Mouse (Mus musculus): ENCODE data around the gene Gpr61. TPM values are rescaled to one million over a fixed set of nuclear protein-coding genes. Genes with fewer than 3 reads are reported as not detected.

Gene Gpr61
- polyA plus RNA-seq, 1 experiment from 2014 or later = not detected

GRCm38 (mm10) chr3:108126327-108126726 lies 28.4 kb downstream of the Gpr61 start:
- no peaks in the 10 kb centered on the region for H3K27me3 ChIP-seq (replicated peaks)
- no peaks in the 10 kb centered on the region for H3K9me3 ChIP-seq
- peaks cover 31% of the 10 kb centered on the region for H3K4me1 ChIP-seq
- ATAC-seq (ENCODE audit: extremely low read depth, insufficient number of reproducible peaks, low FRiP score, low TSS enrichment) = no peak
- H3K9ac ChIP-seq = no peak overlapping the region
- WGBS = 91% methylated on average over 3 of the region's 3 CpGs
- H3K4me2 ChIP-seq = no peak overlapping the region
- H3K4me3 ChIP-seq = no peak overlapping the region
- H3K27ac ChIP-seq (replicated peaks) = no peak overlapping the region
- H3K36me3 ChIP-seq = peaks cover 19% of the 10 kb centered on the region

- H3K4me2 ChIP-seq = no peak overlapping the region
- no peak for ATAC-seq (ENCODE audit: extremely low read depth, insufficient number of reproducible peaks, low FRiP score, low TSS enrichment)
- H3K27me3 ChIP-seq (replicated peaks) = no peaks in the 10 kb centered on the region
- H3K9ac ChIP-seq = no peak overlapping the region
- WGBS = 42% methylated on average over 1 of the region's 1 CpGs
- no peaks in the 10 kb centered on the region for H3K9me3 ChIP-seq
- H3K4me3 ChIP-seq = no peak overlapping the region
- H3K4me1 ChIP-seq = peaks cover 11% of the 10 kb centered on the region
- peaks cover 37% of the 10 kb centered on the region for H3K36me3 ChIP-seq
- no peak overlapping the region for H3K27ac ChIP-seq (replicated peaks)
Observed at GRCm38 (mm10) chr3:108124131-108124530, 30.6 kb downstream of the Gpr61 start.

- Histone ChIP-seq H3K36me3 (peaks cover 46% of the 10 kb centered on the region), H3K4me3 (no peak overlapping the region), H3K4me2 (no peak overlapping the region), H3K9me3 (no peaks in the 10 kb centered on the region), H3K27ac (replicated peaks) (no peak overlapping the region), H3K9ac (no peak overlapping the region), H3K27me3 (replicated peaks) (no peaks in the 10 kb centered on the region), H3K4me1 (peaks cover 3% of the 10 kb centered on the region; the same call in 1 of the 2 replicates)
- 89% methylated on average over 5 of the region's 5 CpGs for WGBS
- ATAC-seq (ENCODE audit: extremely low read depth, insufficient number of reproducible peaks, low FRiP score, low TSS enrichment) = no peak
Observed at GRCm38 (mm10) chr3:108123242-108123641, 31.4 kb downstream of the Gpr61 start.

GRCm38 (mm10) chr3:108121101-108121500 lies 33.6 kb downstream of the Gpr61 start:
- peaks cover 3% of the 10 kb centered on the region; the same call in 1 of the 2 replicates for H3K4me1 ChIP-seq
- H3K36me3 ChIP-seq = peaks cover 66% of the 10 kb centered on the region
- no peaks in the 10 kb centered on the region for H3K9me3 ChIP-seq
- no peaks in the 10 kb centered on the region for H3K27me3 ChIP-seq (replicated peaks)
- no peak overlapping the region for H3K4me2 ChIP-seq
- no peak for ATAC-seq (ENCODE audit: extremely low read depth, insufficient number of reproducible peaks, low FRiP score, low TSS enrichment)
- H3K4me3 ChIP-seq = no peak overlapping the region
- WGBS = 61% methylated on average over 3 of the region's 3 CpGs
- no peak overlapping the region; the same call in 1 of the 2 replicates for H3K9ac ChIP-seq
- H3K27ac ChIP-seq (replicated peaks) = no peak overlapping the region

GRCm38 (mm10) chr3:108117465-108117864 lies 37.2 kb downstream of the Gpr61 start:
- Histone ChIP-seq H3K36me3 (peaks cover 88% of the 10 kb centered on the region), H3K27me3 (replicated peaks) (no peaks in the 10 kb centered on the region), H3K9ac (no peak overlapping the region), H3K4me3 (no peak overlapping the region), H3K27ac (replicated peaks) (no peak overlapping the region), H3K4me2 (no peak overlapping the region), H3K4me1 (no peaks in the 10 kb centered on the region), H3K9me3 (no peaks in the 10 kb centered on the region)
- 91% methylated on average over 6 of the region's 6 CpGs for WGBS
- no peak for ATAC-seq (ENCODE audit: extremely low read depth, insufficient number of reproducible peaks, low FRiP score, low TSS enrichment)

GRCm38 (mm10) chr3:108113591-108114289 lies 40.9 kb downstream of the Gpr61 start:
- Histone ChIP-seq H3K27me3 (replicated peaks) (no peaks in the 10 kb centered on the region), H3K9ac (no peak overlapping the region), H3K4me2 (no peak overlapping the region), H3K9me3 (no peaks in the 10 kb centered on the region), H3K27ac (replicated peaks) (no peak overlapping the region), H3K4me3 (no peak overlapping the region), H3K4me1 (no peaks in the 10 kb centered on the region), H3K36me3 (peaks cover 92% of the 10 kb centered on the region)
- no peak for ATAC-seq (ENCODE audit: extremely low read depth, insufficient number of reproducible peaks, low FRiP score, low TSS enrichment)
- 82% methylated on average over 7 of the region's 7 CpGs for WGBS

GRCm38 (mm10) chr3:108112666-108113065 lies 42.0 kb downstream of the Gpr61 start:
- Histone ChIP-seq H3K9me3 (no peaks in the 10 kb centered on the region), H3K4me3 (no peak overlapping the region), H3K4me1 (no peaks in the 10 kb centered on the region), H3K27ac (replicated peaks) (no peak overlapping the region), H3K27me3 (replicated peaks) (no peaks in the 10 kb centered on the region), H3K36me3 (peaks cover 92% of the 10 kb centered on the region), H3K9ac (no peak overlapping the region), H3K4me2 (no peak overlapping the region)
- no peak for ATAC-seq (ENCODE audit: extremely low read depth, insufficient number of reproducible peaks, low FRiP score, low TSS enrichment)
- WGBS = 68% methylated on average over 4 of the region's 4 CpGs

GRCm38 (mm10) chr3:108112246-108112645 lies 42.4 kb downstream of the Gpr61 start:
- Histone ChIP-seq H3K9ac (no peak overlapping the region), H3K36me3 (peaks cover 91% of the 10 kb centered on the region), H3K27me3 (replicated peaks) (no peaks in the 10 kb centered on the region), H3K4me3 (no peak overlapping the region), H3K4me2 (no peak overlapping the region), H3K4me1 (no peaks in the 10 kb centered on the region), H3K9me3 (no peaks in the 10 kb centered on the region), H3K27ac (replicated peaks) (no peak overlapping the region)
- 72% methylated on average over 7 of the region's 7 CpGs for WGBS
- no peak for ATAC-seq (ENCODE audit: extremely low read depth, insufficient number of reproducible peaks, low FRiP score, low TSS enrichment)

- Histone ChIP-seq H3K4me2 (no peak overlapping the region), H3K27ac (replicated peaks) (no peak overlapping the region), H3K4me3 (no peak overlapping the region), H3K9me3 (no peaks in the 10 kb centered on the region), H3K36me3 (peaks cover 91% of the 10 kb centered on the region), H3K9ac (no peak overlapping the region), H3K4me1 (peaks cover 7% of the 10 kb centered on the region), H3K27me3 (replicated peaks) (no peaks in the 10 kb centered on the region)
- no peak for ATAC-seq (ENCODE audit: extremely low read depth, insufficient number of reproducible peaks, low FRiP score, low TSS enrichment)
- 78% methylated on average over 5 of the region's 5 CpGs for WGBS
Observed at GRCm38 (mm10) chr3:108111320-108111719, 43.4 kb downstream of the Gpr61 start.

- Histone ChIP-seq H3K36me3 (peaks cover 44% of the 10 kb centered on the region), H3K4me3 (no peak overlapping the region), H3K9me3 (no peaks in the 10 kb centered on the region), H3K4me1 (peaks cover 27% of the 10 kb centered on the region), H3K27me3 (replicated peaks) (no peaks in the 10 kb centered on the region), H3K4me2 (peak overlapping the region; percentile 25; the same call in 1 of the 2 replicates), H3K9ac (no peak overlapping the region), H3K27ac (replicated peaks) (peak overlapping the region; percentile 70)
- ATAC-seq (ENCODE audit: extremely low read depth, insufficient number of reproducible peaks, low FRiP score, low TSS enrichment) = peak; percentile 68; the same call in 1 of the 2 replicates
- WGBS = 13% methylated on average over 3 of the region's 3 CpGs
Observed at GRCm38 (mm10) chr3:108105281-108105680, 49.4 kb downstream of the Gpr61 start.

GRCm38 (mm10) chr3:108102075-108102474 lies 52.6 kb downstream of the Gpr61 start:
- no peak overlapping the region for H3K9ac ChIP-seq
- H3K4me1 ChIP-seq = peaks cover 27% of the 10 kb centered on the region
- ATAC-seq (ENCODE audit: extremely low read depth, insufficient number of reproducible peaks, low FRiP score, low TSS enrichment) = no peak
- H3K4me2 ChIP-seq = no peak overlapping the region
- peaks cover 15% of the 10 kb centered on the region; the same call in 1 of the 2 replicates for H3K36me3 ChIP-seq
- no peak overlapping the region for H3K4me3 ChIP-seq
- H3K27me3 ChIP-seq (replicated peaks) = no peaks in the 10 kb centered on the region
- no peaks in the 10 kb centered on the region for H3K9me3 ChIP-seq
- WGBS = 90% methylated on average over 6 of the region's 6 CpGs
- no peak overlapping the region for H3K27ac ChIP-seq (replicated peaks)

GRCm38 (mm10) chr3:108101594-108101993 lies 53.1 kb downstream of the Gpr61 start:
- no peaks in the 10 kb centered on the region for H3K9me3 ChIP-seq
- peaks cover 10% of the 10 kb centered on the region; the same call in 1 of the 2 replicates for H3K36me3 ChIP-seq
- H3K27ac ChIP-seq (replicated peaks) = no peak overlapping the region
- ATAC-seq (ENCODE audit: extremely low read depth, insufficient number of reproducible peaks, low FRiP score, low TSS enrichment) = no peak
- 46% methylated on average over 3 of the region's 3 CpGs for WGBS
- no peak overlapping the region for H3K4me3 ChIP-seq
- 0 out of 2 replicates have a peak overlapping the region, but pooled peaks have one; percentile 5 for H3K9ac ChIP-seq
- no peaks in the 10 kb centered on the region for H3K27me3 ChIP-seq (replicated peaks)
- no peak overlapping the region for H3K4me2 ChIP-seq
- H3K4me1 ChIP-seq = peaks cover 23% of the 10 kb centered on the region

Measured in heart, embryonic 13.5 days (tissue).